Mouse (Mus musculus): ENCODE results near the gene Aprt. TPM values are rescaled to one million over a fixed set of nuclear protein-coding genes. Genes with fewer than 3 reads are reported as not detected.

Aprt gene
- total and polyA plus RNA-seq, 3 experiments: 516 to 561 (median 524) TPM

DNA sequence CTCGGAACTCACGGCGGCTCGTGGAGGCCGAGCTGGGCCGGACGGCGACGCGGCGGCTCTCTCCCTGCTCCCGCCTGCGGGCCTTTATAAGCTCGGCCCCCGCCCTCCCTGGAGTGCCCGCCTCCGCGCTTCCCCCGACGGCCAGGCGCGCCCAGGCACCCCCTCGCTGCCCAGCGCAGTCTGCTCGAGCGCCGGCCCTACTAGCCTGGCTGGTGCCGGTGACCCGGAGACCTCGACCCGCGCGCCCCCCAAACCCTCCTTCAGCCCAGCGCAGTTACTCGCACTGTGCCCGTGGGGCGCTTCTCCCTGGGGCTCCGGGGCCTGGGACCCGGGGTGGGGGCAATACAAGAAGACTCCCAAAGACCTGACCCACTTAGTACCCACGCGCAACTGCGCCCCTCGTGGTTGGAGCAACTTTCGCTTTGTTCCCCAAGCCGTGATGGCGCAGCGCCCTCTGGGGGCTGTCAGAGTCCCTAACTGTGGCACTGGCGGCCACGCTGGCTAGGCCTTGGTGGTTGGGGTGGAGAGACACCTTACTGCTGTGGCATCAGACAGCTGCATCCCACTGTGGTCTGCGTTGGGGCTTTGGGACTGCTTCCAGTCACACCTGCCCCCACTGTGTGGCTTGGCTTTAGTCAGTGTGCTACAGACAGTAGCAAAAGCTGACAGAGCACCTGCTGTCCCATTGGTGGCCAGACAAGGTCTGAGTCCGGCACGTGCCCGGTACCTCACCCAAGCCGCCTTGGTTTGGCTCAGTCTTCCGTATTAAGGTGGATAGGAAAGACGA, 25.3 kb downstream of the Aprt start, which contains the start of gene Piezo1 (continued):
- TF ChIP-seq RCOR1 (conservative IDR thresholded peaks at IDR 0.05; ENCODE audit: low read depth, low read length): no peak
- no peak for TF ChIP-seq GABPA (IDR thresholded peaks at IDR 0.05; ENCODE audit: insufficient replicate concordance, low read depth, low read length)
- TF ChIP-seq UBTF (IDR thresholded peaks at IDR 0.05; ENCODE audit: low read depth, low read length): peak; percentile 23; the same call in 1 of the 2 replicates
- TF ChIP-seq MAZ (IDR thresholded peaks at IDR 0.05; ENCODE audit: low read depth, low read length): peak; percentile 57; the same call in 1 of the 2 replicates
- peak; percentile 27; the same call in 1 of the 2 replicates for TF ChIP-seq SIN3A (IDR thresholded peaks at IDR 0.05; ENCODE audit: low read length)
- TF ChIP-seq USF2 (conservative IDR thresholded peaks at IDR 0.05; ENCODE audit: low read depth, low read length): no peak
- TF ChIP-seq TCF12 (IDR thresholded peaks at IDR 0.05; ENCODE audit: low read depth, low read length): peak; percentile 61
- TF ChIP-seq MEF2A (IDR thresholded peaks at IDR 0.05; ENCODE audit: borderline replicate concordance, low read depth, low read length): 0 out of 2 replicates have a peak, but pooled peaks have one; percentile 23
- no peak for TF ChIP-seq ZNF384 (IDR thresholded peaks at IDR 0.05; ENCODE audit: low read depth, low read length)
- no peak for TF ChIP-seq JUN (IDR thresholded peaks at IDR 0.05; ENCODE audit: insufficient read depth, low read depth, low read length)
- TF ChIP-seq POLR2A (IDR thresholded peaks at IDR 0.05; ENCODE audit: low read depth, low read length): peak; percentile 85
- TF ChIP-seq POLR2AphosphoS2 (IDR thresholded peaks at IDR 0.05; ENCODE audit: low read depth, low read length): no peak

DNA sequence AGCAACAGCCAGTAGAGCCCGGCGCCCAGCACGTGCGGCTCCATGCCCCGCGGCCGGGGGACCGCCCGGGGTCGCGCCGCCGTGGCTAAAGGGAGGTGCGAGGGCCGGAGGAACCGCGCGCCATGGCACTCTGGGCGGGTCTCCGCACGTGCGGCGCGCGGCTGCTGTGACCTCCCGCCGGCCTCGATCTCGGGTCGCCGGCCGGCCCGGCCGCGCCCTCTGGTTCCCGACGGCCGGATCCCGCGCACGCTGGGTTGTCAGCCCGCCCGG, 25.8 kb downstream of the Aprt start:
- Histone ChIP-seq H3K4me3 (replicated peaks in 1 of 3; ENCODE audit: low read depth in 2 of 3, low read length in 2 of 3, poor library complexity in 1 of 3) (peak overlapping the region; percentile 69 to 86 (median 82)), H3K79me2 (replicated peaks; ENCODE audit: control insufficient read depth, extremely low read depth, insufficient read depth, poor library complexity, severe bottlenecking) (peaks cover 22% of the 10 kb centered on the region), H3K27ac (ENCODE audit: insufficient read depth, low read depth) (peak overlapping the region; percentile 53), H3K4me1 (ENCODE audit: control insufficient read depth in 1 of 2, insufficient read depth in 2 of 2) (peaks cover 12 to 42% of the 10 kb centered on the region in 2 experiments), H3K9ac (ENCODE audit: insufficient read depth, low read depth) (peak overlapping the region; percentile 31), H3K27me3 (replicated peaks) (no peaks in the 10 kb centered on the region), H3K9me3 (replicated peaks; ENCODE audit: low read length) (no peaks in the 10 kb centered on the region), H3K4me2 (ENCODE audit: insufficient read depth, low read depth, poor library complexity, severe bottlenecking) (no peak overlapping the region), H3K36me3 (replicated peaks in 1 of 2; ENCODE audit: control insufficient read depth in 1 of 2, insufficient read depth in 1 of 2, low read length in 1 of 2) (peaks cover 0 to 4% of the 10 kb centered on the region in 2 experiments)
- no peak for TF ChIP-seq MAFK (IDR thresholded peaks at IDR 0.05; ENCODE audit: insufficient replicate concordance, low read length)
- TF ChIP-seq RAD21 (IDR thresholded peaks at IDR 0.05; ENCODE audit: low read depth, low read length): no peak
- TF ChIP-seq SMC3 (IDR thresholded peaks at IDR 0.05; ENCODE audit: low read depth, low read length): no peak
- no peak for TF ChIP-seq JUND (conservative IDR thresholded peaks at IDR 0.05; ENCODE audit: low read depth, low read length)
- peak; percentile 93 for TF ChIP-seq BHLHE40 (IDR thresholded peaks at IDR 0.05; ENCODE audit: low read depth, low read length)
- TF ChIP-seq ZNF384 (IDR thresholded peaks at IDR 0.05; ENCODE audit: low read depth, low read length): no peak
- no peak for TF ChIP-seq ZC3H11A (IDR thresholded peaks at IDR 0.05; ENCODE audit: low read depth, low read length)
- TF ChIP-seq TCF12 (IDR thresholded peaks at IDR 0.05; ENCODE audit: low read depth, low read length): 0 out of 2 replicates have a peak, but pooled peaks have one; percentile 26
- TF ChIP-seq GABPA (IDR thresholded peaks at IDR 0.05; ENCODE audit: insufficient replicate concordance, low read depth, low read length): no peak
- peak; percentile 91 for TF ChIP-seq MXI1 (IDR thresholded peaks at IDR 0.05; ENCODE audit: low read depth, low read length)
- no peak for TF ChIP-seq RCOR1 (conservative IDR thresholded peaks at IDR 0.05; ENCODE audit: low read depth, low read length)
- TF ChIP-seq USF2 (conservative IDR thresholded peaks at IDR 0.05; ENCODE audit: low read depth, low read length): no peak
- no peak for TF ChIP-seq EP300 (IDR thresholded peaks at IDR 0.05; ENCODE audit: low read length)
- TF ChIP-seq UBTF (IDR thresholded peaks at IDR 0.05; ENCODE audit: low read depth, low read length): peak; percentile 85
- 0 out of 2 replicates have a peak, but pooled peaks have one; percentile 42 for TF ChIP-seq ZMIZ1 (IDR thresholded peaks at IDR 0.05; ENCODE audit: low read depth, low read length)
- TF ChIP-seq E2F4 (IDR thresholded peaks at IDR 0.05; ENCODE audit: insufficient replicate concordance, low read depth, low read length): no peak
- TF ChIP-seq TBP (conservative IDR thresholded peaks at IDR 0.05; ENCODE audit: low read depth, low read length): no peak
- TF ChIP-seq NRF1 (IDR thresholded peaks at IDR 0.05; ENCODE audit: low read depth, low read length): no peak
- TF ChIP-seq USF1 (IDR thresholded peaks at IDR 0.05; ENCODE audit: low read depth, low read length): no peak
- TF ChIP-seq ELF1 (IDR thresholded peaks at IDR 0.05; ENCODE audit: low read depth, low read length): no peak
- no peak for TF ChIP-seq HCFC1 (IDR thresholded peaks at IDR 0.05; ENCODE audit: low read depth, low read length)
- TF ChIP-seq ETS1 (conservative IDR thresholded peaks at IDR 0.05; ENCODE audit: low read depth, low read length): no peak
- TF ChIP-seq MAX (IDR thresholded peaks at IDR 0.05; ENCODE audit: low read length): peak; percentile 34; the same call in 1 of the 2 replicates
- no peak for TF ChIP-seq ZKSCAN1 (IDR thresholded peaks at IDR 0.05; ENCODE audit: borderline replicate concordance, low read depth, low read length)
- peak; percentile 82 for TF ChIP-seq SIN3A (IDR thresholded peaks at IDR 0.05; ENCODE audit: low read length)
- TF ChIP-seq NELFE (IDR thresholded peaks at IDR 0.05; ENCODE audit: low read depth, low read length): no peak; the same call in 1 of the 2 replicates
- in situ Hi-C loops (cut with MboI; ENCODE audit: low pct_ligation_motif_present, low pct_unique_long_range_greater_than_20kb, low sequenced_read_pairs): no loop called here
- no peak for DNase-seq (ENCODE audit: extremely low read depth)
- dilution Hi-C loops (cut with MboI; ENCODE audit: extremely low pct_ligation_motif_present, extremely low pct_unique_long_range_greater_than_20kb, low sequenced_read_pairs): no loop called here

Data from CH12.LX (cell line).